Mouse (Mus musculus) cerebellum, adult 2 months (tissue): ENCODE results near the gene Timm8a2.

ENCODE experiments used
- CTCF ChIP-seq: fragments of 200-500 bp; IDR thresholded peaks from 2 replicates; pipeline ENCODE4 v1.5.1; 2011; ENCODE audit warnings: low read depth, mild to moderate bottlenecking, control low read depth, low read length, moderate library complexity, borderline replicate concordance; ENCODE audit not compliant: insufficient read depth
- POLR2A ChIP-seq: fragments of 200-500 bp; IDR thresholded peaks from 2 replicates; pipeline ENCODE4 v1.6.1; 2011; ENCODE audit warnings: low read length, control low read depth, borderline replicate concordance; ENCODE audit not compliant: insufficient read depth

DNA sequence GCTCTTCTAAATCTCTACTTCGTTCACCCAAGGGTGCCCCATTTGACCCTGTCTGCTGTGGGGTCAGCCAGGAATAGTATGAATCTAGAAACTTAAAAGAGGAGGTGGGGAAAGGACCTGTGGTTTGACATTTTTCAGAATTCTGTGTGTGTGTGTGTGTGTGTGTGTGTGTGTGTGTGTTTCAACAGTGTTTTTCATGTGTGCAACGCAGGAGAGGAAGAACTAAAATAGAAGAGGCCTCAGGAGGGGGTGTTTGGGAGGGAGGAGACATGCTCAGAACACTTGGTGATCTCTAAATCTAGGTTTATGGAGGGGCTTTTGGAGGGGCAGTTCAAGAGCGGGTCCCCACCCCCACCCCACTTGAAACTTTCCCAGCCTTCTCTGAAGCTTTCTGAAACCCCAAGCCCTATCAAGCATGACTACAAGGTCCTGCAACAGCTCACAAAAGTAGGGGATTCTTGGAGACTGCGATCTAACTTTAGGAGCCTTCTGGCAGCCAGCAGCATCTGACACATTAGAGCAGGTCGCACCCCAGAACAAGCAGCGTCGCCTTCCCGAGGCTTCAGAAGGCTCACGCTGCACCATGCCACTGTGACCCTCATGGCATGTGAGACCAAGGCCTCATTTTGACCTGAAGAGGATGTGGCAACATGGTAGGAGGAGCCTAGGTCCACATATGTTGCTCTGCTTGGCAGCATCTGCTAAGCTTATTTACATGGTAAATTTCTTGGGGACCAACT is 18.6 kb downstream of the Timm8a2 start:
- no peak for TF ChIP-seq CTCF
- no peak for TF ChIP-seq POLR2A
